Mouse (Mus musculus): Measurements from ENCODE around the gene Sval3. TPM values are rescaled to one million over a fixed set of nuclear protein-coding genes. Genes with fewer than 3 reads are reported as not detected.

Sval3 gene
- polyA plus RNA-seq (2015; fragmentation: Nextera tagmentation; extraction: Ambion mirVana): not detected in 2 replicates

DNA sequence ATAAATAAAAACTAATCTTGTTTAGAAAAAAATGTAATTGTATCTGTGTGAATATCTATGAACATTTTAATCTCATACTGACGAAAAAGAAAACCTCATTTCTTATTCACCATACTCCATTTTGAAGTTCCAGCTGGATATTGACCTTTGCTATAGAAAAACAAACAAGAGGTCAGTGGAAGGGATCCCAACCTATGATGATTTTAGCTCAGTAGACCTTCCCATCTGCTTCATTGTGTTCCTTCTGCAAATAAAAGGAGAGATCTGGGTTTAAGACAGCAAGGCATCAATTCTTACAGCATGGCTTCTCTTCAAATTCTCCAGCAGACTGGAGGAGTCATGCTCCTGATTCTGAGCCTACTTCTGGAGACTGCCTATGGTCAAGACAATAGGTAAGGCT, at the start of gene Sval3:
Sval3 (plus strand) TSS at position 301 of the 400 bp plus-strand sequence.

DNA sequence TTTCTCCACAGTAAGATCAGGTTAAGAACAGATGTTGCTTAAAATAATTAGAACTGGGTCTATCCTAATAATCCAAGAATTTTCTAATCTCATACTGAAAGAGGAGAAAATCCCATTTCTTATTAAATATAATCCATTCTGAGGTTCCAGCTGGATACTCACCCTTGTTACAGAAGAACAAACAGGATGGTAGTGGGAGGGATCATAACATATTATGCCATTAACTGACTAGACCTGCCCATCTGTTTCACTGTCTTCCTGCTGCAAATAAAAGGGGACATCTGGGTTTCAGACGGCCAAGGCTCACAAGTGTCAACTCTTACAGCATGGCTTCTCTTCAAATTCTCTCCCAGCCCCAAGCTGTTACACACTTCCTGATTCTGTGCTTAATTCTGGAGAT, 16.6 kb upstream of the Sval3 start, which contains the start of gene Sval1:
Sval1 (plus strand) TSS at position 301 of the 400 bp plus-strand sequence.

Other genes with a start within 250 kb of the Sval3 start
- gene Olfr459, start 193.0 kb upstream of the Sval3 start, polyA plus RNA-seq (2015; fragmentation: Nextera tagmentation; extraction: Ambion mirVana): not detected in 2 replicates
- gene Pip, start 120.6 kb upstream of the Sval3 start, polyA plus RNA-seq (2015; fragmentation: Nextera tagmentation; extraction: Ambion mirVana): not detected in 2 replicates
- not detected in 2 replicates for gene Sval2, start 115.2 kb upstream of the Sval3 start, polyA plus RNA-seq (2015; fragmentation: Nextera tagmentation; extraction: Ambion mirVana)
- not detected in 2 replicates for gene Sval1, start 16.5 kb upstream of the Sval3 start, polyA plus RNA-seq (2015; fragmentation: Nextera tagmentation; extraction: Ambion mirVana)
- gene Sva, start 70.3 kb downstream of the Sval3 start, polyA plus RNA-seq (2015; fragmentation: Nextera tagmentation; extraction: Ambion mirVana): not detected in 2 replicates
- not detected in 2 replicates for gene Tas2r139, start 172.8 kb downstream of the Sval3 start, polyA plus RNA-seq (2015; fragmentation: Nextera tagmentation; extraction: Ambion mirVana)
- gene Tas2r144, start 247.2 kb downstream of the Sval3 start, polyA plus RNA-seq (2015; fragmentation: Nextera tagmentation; extraction: Ambion mirVana): not detected in 2 replicates

All from neural tube, postnatal 0 days (tissue).